Mouse (Mus musculus): ENCODE results near the gene D7Ertd443e.

DNA sequence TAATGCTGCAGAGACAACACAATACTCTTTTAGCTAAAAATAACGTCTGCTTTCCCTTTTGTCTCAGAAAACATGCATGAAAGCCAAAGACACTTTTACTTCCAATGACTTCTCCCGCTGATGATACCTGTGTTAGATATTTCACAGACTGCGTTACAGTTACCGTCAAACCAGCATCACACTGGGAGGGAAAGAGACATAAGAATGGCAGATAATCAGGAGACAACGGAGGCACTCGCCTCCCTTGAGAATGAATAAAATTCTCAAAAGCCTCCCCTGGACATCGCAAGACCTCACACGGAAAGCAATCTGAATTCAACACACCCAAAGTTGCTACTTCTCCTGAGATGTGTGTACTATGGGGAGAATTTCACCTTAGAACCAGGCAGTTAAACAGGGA lies 11.3 kb upstream of the D7Ertd443e start:
- TF ChIP-seq GATA1 (IDR thresholded peaks at IDR 0.05; ENCODE audit: low read length) (no peak), TAL1 (IDR thresholded peaks at IDR 0.05; ENCODE audit: low read length) (no peak)

Data from erythroblast, embryonic 14.5 days (primary cell).